Mouse (Mus musculus) CD4-positive, CD25-positive, alpha-beta regulatory T cell, adult 4 months (primary cell): ENCODE results near the gene 1190007I07Rik. TPM values are rescaled to one million over a fixed set of nuclear protein-coding genes. Genes with fewer than 3 reads are reported as not detected.

ENCODE experiments used
- ATAC-seq: one replicate; pipeline ENCODE4 v1.8.0; 2017
- polyA plus RNA-seq, 2 experiments: library from polyadenylated mRNA; unstranded; fragments of 100-300 nt; shearing (Covaris generic); gene quantifications; one replicate each; pipeline ENCODE4 v1.2.1; 2017

1190007I07Rik gene
- polyA plus RNA-seq, result 10 to 100 TPM; 22.2 to 27.0 TPM

DNA sequence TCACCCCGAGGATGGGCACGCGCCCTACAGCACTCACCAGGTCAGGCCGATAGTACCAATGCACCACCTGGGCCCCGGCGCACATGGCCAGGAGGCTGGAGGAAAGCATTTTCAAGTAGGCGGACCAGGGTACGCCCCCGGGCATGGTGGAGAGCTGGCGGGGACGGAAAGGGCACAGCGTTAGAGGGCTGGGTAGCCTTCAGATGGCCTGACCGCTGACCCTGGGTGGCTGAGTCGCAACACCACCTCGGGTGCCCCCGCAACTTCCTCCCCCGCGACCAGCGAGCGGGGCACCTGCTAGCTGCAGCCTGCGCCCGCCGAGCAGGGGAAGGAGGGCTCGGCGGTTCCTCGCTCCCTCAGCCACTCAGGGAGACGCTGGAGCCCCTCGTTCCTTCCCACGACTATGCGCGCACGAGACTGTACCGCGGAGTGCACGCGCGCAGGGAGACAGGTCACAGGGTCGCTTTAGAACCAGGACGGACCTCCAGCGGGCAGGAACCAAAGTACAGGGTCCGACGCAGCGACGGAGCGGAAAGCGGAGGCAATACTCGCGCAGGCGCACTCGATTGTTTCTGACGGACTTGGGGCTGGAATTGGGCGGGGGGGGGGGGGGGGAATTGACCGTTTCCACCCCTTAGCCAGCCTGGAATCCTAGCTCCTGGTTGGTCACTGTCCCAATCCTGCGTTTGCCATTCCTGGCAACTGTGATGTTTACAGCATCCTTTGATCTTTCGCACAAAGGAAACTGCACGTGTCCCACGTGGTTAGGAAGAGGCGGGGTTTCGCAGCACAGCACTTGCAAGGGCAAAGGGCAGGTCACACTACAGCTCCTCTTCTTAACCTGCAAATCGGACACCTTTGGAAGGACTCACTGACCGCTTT lies at the start of gene 1190007I07Rik:
Gene 1190007I07Rik (minus strand): TSS at position 558 of the 882 bp plus-strand sequence.
- peak; percentile 78 for ATAC-seq

DNA sequence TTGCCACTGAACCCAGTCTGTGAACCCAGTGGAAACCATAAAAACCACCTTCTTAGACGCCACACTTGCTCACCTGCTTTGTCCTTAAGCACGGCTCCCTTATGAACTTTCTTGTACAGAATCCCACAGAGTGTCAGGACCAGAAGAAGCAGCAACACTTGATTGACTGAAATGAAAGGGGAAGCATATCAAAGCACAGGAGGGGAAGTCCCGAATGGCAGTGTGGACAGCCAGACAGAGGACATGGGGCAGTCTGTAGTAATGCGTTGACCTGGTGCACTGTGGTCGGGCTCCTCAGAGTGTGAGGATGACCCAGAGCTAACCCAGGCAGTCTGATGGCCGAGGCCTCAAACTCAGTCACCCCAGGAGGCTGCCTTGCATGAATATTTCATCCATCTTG lies 47.2 kb upstream of the 1190007I07Rik start:
- ATAC-seq, result no peak

DNA sequence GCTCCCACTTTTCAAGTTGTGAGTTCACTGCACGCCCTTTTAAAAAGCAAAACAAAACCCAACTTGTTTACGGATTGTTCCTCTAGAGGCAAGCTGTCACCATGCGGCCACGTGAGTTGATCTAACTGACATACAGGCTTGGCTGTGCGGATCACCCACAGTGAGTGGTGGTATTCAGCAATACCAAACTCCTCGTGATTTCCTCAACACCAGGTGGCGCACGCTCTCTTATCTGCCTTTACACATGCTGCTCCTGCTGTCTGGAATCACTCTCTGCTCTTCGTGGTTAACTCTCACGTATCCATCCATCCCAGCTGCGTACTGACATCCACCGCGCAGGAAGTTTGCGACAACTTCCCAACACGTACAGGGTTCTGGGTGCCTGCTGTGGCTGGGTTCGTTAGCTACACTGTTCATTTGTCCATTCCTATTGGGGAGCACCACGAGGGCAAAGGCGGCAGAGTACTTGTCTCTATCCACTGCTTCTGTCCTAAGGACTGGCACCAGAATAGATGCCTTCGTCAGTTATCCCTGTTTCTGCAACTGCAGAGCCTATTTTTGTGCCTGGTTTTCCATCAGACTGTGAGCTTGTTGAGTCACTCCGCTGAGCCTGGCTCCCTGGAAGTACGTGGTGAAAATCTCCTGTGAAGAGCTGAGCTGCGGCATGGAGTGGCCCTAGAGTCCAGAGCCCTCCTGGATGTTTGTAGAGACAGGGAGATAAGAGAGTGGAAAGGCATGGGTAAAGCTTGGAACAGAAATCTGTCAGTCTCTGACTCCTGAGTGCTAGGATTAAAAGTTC lies 43.6 kb upstream of the 1190007I07Rik start:
- ATAC-seq, result peak; percentile 72

DNA sequence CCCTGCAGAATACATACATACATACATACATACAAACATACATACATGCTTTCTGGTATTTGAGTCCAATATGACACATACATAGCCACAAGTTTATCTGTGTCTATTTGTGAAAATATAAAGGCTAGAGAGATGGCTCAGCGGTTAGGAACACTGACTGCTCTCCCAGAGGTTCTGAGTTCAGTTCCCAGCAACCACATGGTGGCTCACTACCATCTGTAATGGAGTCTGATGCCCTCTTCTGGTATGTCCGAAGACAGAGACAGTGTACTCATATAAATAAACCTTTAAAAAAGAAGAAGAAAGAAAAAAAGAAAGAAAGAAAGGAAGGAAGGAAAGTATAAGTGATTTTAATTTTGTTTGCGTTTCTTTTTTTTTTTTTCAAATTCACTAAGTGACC lies 42.9 kb upstream of the 1190007I07Rik start:
- no peak for ATAC-seq

DNA sequence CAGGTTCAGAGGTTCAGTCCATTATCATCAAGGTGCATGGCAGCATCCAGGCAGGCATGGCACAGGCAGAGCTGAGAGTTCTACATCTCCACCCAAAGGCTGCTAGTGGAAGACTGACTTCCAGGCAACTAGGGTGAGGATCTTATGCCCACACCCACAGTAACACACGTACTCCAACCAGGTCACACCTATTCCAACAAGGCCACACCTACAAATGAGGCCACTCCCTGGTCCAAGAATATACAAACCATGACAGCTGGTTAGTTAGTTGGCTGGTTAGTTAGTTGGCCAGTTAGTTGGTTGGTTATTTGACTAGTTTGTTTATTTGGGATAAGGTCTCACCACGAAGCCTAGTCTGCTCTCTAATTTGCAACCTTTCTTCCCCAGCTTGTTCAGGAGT lies 40.3 kb upstream of the 1190007I07Rik start:
- no peak for ATAC-seq

DNA sequence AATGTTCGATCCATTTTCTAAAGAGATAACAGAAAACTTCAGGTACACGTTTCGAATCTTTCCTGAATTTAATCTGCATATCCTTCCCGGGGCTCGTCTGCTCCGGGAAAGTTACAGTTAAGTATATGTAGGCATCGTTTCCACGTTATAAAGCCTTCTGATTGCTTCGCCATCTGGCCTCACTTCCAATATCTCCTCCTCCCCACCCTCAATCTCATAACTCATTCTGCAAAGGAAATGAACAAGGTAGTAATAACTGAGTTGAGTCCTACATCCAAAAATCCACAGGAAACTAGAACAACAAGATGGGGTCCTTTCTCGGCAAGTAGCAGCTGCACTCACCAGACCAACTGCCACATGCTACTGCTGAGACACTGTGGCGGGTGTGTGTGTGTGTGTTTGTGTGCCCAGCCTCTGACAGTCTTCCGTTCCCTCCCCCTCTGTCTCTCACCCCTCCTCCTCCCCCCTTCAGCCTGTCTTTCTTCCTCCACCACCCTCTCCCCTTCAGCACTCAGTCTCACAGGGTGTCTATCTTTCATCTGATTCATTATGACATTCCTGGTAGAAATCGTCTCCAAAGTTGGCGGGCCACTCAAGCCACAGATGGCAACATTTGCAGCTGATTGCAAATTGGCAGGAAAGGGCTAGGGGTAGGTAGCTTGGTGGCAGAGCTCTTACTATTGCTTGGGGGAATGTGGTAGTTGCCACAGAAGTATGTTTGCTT lies 39.4 kb upstream of the 1190007I07Rik start:
- peak; percentile 82 for ATAC-seq

DNA sequence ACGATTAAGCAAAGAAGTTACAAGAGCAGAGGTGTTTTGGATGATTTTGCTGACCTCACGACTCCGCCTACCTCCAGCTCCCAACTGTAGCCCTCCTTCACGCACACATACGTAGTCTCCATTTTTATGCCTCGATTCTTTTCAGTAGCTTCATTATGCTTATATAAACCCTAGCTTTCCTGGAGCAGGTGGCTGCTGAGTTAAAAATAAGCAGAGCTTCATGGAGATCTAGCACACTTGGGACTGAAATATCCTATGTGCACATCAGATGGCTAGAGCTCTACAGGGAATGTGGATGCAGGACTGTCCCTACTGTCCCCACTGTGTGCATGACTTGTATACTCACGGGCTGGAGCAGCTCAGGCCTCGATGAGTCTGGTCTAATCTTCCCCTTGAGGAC lies 38.8 kb upstream of the 1190007I07Rik start:
- ATAC-seq, result peak; percentile 35

DNA sequence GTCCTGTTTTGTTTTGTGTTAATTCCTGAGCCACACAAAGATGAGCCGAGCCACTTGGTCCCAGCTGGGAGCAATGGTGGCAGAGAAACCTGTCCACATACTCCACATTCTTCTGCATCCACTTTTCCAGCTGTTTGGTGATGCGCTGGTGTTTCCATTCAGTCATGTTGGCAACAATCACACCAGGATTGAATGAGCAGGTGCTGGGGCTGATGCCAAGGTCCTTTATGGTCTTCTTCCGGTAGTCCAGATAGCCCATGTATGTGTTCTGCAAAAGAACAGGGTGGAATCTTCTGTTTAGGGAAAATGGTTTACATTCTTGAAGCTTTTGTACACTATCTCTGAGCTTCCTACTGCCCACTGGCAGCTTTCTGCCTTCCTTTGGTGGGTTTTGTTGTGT lies 31.6 kb upstream of the 1190007I07Rik start:
- ATAC-seq, result no peak

DNA sequence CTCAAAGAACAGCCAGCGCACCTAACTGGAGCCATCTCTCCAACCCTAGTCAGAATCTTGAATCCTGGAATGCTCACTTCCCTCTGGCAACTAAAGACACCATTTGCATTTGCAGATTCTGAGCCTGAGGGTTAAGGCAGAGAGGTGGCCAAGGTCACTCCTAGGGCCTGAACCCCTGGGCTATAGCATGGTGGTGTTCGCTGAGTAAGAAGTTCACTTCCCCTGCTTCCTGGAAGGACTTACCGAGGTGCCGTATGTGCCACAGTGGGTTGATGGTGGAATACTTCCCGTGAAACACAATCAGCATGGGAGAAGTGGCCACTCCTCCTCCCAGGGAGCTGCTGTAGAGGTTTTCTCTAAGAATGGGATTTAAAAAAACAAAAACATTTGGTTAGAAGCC lies 29.6 kb upstream of the 1190007I07Rik start:
- ATAC-seq, result no peak

DNA sequence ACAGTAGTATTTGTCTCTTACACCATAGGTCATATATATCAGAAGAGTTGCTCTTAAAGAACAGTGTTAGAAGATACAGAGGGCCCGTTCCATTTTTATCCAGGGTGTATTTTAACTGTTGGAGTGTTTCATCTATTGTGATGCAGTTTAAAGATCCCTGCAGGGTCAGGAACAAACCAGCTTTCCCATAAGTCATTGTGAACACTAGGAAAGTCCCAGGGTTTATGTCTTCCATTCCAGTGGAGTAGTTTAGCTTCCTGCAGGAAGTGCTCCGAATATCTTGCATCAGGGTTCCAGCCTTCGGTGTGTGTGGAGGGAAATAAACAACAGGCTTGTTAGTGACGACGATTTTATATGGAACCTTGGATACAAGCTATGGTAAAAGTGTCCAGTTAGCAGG lies 28.2 kb upstream of the 1190007I07Rik start:
- no peak for ATAC-seq

DNA sequence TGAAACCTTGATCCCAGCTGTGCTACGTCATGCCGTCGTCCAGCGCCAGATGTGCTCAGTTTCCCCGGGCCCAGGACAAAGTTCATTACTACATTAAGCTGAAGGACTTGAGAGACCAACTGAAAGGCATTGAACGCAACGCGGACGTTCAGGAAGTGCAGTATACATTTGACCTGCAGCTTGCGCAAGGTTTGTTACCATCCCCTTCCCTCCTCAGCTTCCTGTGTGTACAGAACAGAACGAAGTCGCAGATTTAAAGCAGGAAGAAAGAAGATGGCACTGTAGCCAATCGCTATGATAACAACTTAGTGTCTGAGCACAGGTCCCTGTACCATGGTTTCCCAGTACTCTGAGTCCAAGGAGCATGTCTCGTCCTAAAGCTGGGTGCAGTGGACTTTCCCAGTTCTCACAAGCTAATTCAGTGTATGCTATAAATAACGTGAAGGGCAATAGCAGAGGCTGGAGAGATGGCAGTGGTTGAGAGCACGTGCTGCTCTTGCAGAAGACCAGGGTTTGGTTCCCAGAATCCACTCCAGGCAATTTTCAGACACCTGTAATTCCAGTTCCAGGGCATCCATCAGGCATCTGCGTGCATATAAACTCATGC lies 24.3 kb upstream of the 1190007I07Rik start:
- ATAC-seq, result no peak

DNA sequence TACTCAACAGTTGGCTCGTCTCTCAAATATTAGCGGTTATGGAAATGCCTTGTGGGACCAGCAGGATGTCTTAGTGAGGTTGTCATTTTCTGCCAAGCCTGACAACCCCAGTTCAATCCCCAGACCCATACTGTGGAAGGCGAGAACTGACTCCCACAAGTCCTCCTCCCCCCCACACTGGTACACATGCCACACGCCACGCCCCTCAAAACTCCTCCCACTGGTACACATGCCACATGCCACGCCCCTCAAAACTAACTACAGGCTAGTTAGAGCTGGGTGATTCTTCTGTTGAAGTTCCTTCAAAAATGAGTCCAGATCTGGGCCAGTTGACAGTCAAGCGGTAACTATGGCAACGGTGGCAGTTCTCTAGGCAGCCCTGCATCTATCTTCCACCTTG lies 23.1 kb upstream of the 1190007I07Rik start:
- no peak for ATAC-seq

DNA sequence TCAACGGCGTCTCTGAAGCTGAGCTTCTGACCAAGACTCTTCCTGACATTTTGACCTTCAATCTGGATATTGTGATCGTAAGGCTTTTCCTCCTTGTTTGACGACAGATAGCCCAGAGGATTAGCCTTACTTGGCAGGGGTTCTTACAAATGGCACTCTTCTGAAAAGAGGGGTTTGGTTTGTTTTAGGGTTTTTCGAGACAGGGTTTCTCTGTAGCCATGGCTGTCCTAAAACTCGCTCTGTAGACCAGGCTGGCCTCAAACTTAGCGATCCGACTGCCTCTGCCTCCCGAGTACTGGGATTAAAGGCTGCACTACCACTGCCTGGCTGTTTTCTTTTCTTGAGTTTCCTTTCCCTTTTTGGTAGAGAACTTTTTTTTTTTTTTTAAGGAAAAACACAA lies 18.5 kb upstream of the 1190007I07Rik start:
- no peak for ATAC-seq

DNA sequence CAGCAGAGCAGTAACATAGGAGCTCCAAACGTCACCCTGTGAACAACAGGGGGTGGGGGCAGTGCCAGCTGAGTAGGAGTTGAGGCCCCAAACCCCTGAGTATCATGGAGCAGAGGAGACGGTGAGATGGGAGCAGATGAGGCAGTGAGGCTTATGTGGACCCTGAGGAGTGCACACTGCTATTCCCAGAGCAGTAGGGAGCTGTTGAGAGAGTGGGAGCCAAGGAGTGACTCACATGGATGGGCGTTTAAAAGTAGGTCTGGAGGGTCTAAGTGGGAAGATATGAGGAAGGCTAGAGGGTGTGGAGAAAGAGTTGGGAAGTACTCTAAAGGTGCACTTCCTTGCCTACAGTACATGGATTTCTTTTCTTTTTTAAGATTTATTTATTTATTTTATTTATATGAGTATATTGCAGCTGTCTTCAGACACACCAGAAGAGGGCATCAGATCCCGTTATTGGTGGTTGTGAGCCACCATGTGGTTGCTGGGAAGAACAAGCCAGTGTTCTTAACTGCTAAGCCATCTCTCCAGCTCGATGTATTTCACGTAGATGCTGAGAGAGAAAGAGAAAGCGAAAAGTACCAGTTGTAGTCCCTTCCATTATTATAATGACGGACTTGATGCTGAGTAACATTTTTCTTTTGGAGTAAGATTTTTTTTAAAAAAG lies 16.1 kb upstream of the 1190007I07Rik start:
- ATAC-seq, result no peak

DNA sequence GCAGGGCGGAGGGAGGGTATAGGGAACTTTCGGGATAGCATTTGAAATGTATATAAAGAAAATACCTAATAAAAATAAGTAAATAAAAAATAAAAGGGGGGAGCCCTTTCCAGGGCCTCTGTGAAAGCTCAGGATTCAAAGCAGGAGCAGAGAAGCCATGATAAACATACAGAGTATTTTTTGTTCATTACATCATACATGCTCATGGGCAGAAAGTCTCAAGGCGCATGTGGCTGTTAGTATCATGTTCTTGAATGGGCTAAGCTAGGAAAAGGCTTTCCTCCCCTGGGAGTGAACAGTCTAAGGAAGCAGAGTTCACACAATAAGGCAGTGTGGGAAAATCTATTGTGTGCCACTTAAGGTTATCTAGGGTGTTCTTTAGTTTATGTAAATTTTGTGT lies 13.3 kb upstream of the 1190007I07Rik start:
- no peak for ATAC-seq

DNA sequence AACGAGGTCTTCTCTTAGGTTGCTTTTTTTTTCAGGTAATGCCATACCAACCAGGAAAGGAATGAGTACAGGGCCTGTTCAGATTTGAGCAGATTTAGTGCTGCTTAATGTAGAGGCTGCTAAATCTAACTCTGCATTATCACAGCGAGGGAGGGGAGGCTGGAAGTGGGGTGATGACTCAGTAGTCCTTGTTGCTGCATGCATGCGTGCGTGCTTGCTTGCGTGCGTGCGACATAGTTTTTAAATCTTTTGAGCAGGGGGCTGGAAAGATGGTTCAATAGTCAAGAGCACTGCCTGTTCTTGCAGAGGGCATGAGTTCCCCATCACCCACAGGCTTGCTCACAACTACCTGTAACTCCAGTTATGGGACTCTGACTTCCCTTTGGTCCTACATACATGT lies 11.3 kb upstream of the 1190007I07Rik start:
- no peak for ATAC-seq

DNA sequence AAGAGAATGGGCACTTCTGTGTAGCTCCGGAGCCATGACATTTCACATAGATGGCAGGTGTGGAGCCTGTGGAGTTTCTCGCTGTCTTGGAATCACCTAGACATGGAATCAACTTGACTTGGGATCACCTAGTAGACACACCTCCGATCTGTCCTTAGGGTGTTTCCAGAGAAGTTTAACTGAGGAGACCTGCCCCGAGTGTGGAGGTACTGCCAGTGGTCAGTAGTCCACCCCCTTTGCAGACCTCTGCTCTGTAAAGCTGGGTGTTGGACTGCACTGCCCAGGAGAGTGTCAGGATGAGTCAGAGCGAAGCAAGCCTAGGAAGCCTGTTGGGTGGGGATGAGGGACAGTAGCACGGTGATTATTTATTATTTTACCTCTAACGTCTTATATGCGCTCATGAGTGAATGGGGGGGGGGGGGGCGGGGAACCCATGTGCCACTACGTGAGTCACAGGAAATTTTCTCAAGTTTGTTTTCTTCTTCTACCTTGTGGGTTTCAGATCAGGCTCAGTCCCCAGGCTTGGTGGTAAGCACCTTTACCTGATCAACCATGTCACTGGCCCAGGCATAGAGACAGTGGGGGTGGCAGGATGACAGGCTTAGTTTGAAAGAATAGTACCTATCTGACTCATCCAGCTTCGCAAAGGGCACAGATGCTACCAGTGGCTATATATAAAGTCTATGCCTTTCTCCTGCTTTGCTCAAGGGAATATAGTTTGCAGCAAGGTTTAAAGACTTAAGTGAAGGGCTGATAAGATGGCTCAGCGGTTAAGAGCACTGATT lies 9.7 kb upstream of the 1190007I07Rik start:
- ATAC-seq, result peak; percentile 49

DNA sequence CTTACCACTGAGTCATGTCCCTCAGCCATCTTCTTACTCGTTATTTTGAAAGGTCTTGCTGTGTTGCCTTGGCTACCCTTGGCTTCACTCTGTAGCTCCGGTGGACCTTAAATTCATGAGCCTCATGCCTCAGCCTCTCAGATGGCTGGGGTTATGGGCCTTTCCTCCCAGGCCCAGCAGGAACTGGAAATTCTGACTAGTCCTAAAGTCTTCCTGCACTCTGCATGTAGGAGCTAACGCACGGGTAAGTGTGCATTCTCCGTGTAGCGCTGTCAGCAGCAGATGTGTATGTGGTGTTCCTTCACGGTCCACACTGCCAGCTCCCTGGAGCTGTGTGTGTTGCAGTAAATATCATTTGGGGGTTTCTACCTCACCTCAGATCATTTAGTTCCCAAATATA lies 8.1 kb upstream of the 1190007I07Rik start:
- no peak for ATAC-seq

DNA sequence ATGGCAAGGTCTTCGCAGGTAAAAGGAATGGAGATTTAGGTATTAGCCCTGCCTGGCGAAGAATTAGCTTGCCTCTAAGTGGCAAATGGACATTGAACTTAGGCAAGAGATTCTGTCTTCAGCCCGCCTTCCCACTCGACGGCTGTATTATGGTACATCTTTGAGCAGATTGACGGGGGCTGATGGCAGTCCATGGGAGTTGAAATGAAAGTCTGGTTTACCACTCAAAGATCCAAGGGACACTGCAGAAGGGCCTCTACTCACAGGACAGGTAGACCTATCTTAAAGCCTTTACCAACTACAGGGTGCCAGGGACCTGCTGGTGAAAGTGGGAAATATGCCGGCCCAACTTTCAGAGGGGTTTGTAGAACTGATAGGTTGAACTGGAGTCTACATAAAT lies 7.5 kb upstream of the 1190007I07Rik start:
- no peak for ATAC-seq

DNA sequence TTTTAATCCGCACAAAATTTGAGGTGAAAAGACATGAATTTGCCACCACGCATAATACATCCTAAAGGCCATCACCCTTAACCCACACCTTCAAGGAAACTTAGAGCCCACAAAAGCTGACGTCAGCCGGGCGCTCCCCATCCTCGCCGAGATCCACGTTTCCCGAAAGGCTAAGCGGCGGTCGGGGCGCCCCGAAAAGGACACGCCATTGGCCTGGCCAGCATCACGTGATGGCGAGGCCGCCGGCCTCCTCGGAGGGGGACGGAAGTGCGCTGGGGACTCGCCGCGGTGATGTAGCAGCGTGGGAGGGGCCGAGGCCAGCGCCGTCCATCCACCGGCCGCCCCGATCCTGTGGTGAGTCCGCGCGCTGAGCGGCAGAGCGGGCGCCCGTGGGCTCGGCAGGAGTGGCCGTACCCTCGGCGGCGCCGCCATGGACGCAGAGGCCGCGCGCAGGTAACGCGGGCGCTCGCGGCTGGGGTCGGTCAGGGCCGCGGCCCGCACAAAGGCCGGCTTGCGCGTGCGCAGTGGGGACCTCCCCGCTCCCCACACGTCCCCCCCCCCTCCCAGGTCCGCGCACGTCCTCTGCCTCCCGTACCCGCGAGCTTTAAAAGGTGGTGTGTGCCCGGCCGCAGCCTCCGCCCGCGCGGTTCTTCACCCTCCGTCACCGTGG lies 6.7 kb upstream of the 1190007I07Rik start, which contains the start of gene Tdg:
Gene Tdg (plus strand): TSS at position 243 of the 670 bp plus-strand sequence.
- peak; percentile 85 for ATAC-seq
